Mouse (Mus musculus) thymus, adult 2 months (tissue): ENCODE measurements around the gene Foxa1. TPM values are rescaled to one million over a fixed set of nuclear protein-coding genes. Genes with fewer than 3 reads are reported as not detected.

Source experiments
- DNase-seq: peaks from one replicate; pipeline ENCODE4 v3.0.0; 2021
- H3K27ac ChIP-seq: fragments of 200-500 bp; 2 replicates; pipeline ENCODE4 v1.5.1; 2012; ENCODE audit warnings: low read length, control low read depth; ENCODE audit not compliant: control insufficient read depth, insufficient read depth
- H3K27me3 ChIP-seq: fragments of 200-500 bp; 2 replicates; pipeline ENCODE4 v1.6.1; 2012; ENCODE audit warnings: mild to moderate bottlenecking, low read length, moderate library complexity, mixed read lengths; ENCODE audit not compliant: control insufficient read depth, insufficient read depth
- H3K36me3 ChIP-seq: fragments of 200-500 bp; 2 replicates; pipeline ENCODE4 v1.6.1; 2012; ENCODE audit warnings: mild to moderate bottlenecking, low read length, moderate library complexity; ENCODE audit not compliant: control insufficient read depth, insufficient read depth
- H3K4me1 ChIP-seq: fragments of 200-500 bp; replicated peaks from 2 replicates; pipeline ENCODE4 v1.6.1; 2012; ENCODE audit warnings: low read length; ENCODE audit not compliant: control insufficient read depth, insufficient read depth
- H3K4me3 ChIP-seq: fragments of 200-500 bp; 2 replicates; pipeline ENCODE4 v1.5.1; 2012; ENCODE audit warnings: mild to moderate bottlenecking, low read length, control low read depth, moderate library complexity; ENCODE audit not compliant: control insufficient read depth, insufficient read depth
- CTCF ChIP-seq: fragments of 200-500 bp; IDR thresholded peaks from 2 replicates; pipeline ENCODE4 v1.5.1; 2012; ENCODE audit warnings: mild to moderate bottlenecking, control low read depth, low read length, moderate library complexity, borderline replicate concordance; ENCODE audit not compliant: control insufficient read depth, poor library complexity, insufficient read depth; ENCODE audit errors: extremely low read depth
- POLR2A ChIP-seq: fragments of 200-500 bp; IDR thresholded peaks from 2 replicates; pipeline ENCODE4 v1.6.1; 2012; ENCODE audit warnings: mild to moderate bottlenecking, low read length, control low read depth, moderate library complexity; ENCODE audit not compliant: control insufficient read depth, poor library complexity, insufficient read depth; ENCODE audit errors: extremely low read depth
- WGBS: fragments of 180-500 bp; shearing (Covaris S2); methylation state at CpG from one replicate; pipeline ENCODE4 v1.1.7; 2018; 5-methylcytosine and 5-hydroxymethylcytosine counted together
- polyA plus RNA-seq: library from polyadenylated mRNA; depleted of rRNA; stranded (reverse); fragments of >200 nt; gene quantifications from 2 replicates; pipeline ENCODE4 v1.2.3, GENCODE M21; 2012

Gene Foxa1
- polyA plus RNA-seq, 1 experiment: 1.5 TPM

- no peak overlapping the region for H3K4me3 ChIP-seq
- no peak for DNase-seq
- no peaks in the 10 kb centered on the region for H3K36me3 ChIP-seq
- H3K27ac ChIP-seq: no peak overlapping the region
- TF ChIP-seq POLR2A: no peak
- TF ChIP-seq CTCF: no peak
- H3K27me3 ChIP-seq: peaks cover 24% of the 10 kb centered on the region; the same call in 1 of the 2 replicates
- H3K4me1 ChIP-seq: peaks cover 5% of the 10 kb centered on the region
- WGBS: 17% methylated on average over 6 of the region's 6 CpGs
Measured at GRCm38 (mm10) chr12:57541118-57541517, 5.6 kb downstream of the Foxa1 start.

GRCm38 (mm10) chr12:57539551-57539985, 7.1 kb downstream of the Foxa1 start:
- peaks cover 28% of the 10 kb centered on the region for H3K27me3 ChIP-seq
- no peak overlapping the region for H3K27ac ChIP-seq
- TF ChIP-seq POLR2A (no peak), CTCF (no peak)
- H3K4me3 ChIP-seq: no peak overlapping the region
- WGBS: 4% methylated on average over 10 of the region's 10 CpGs
- H3K4me1 ChIP-seq: no peaks in the 10 kb centered on the region
- no peak for DNase-seq
- no peaks in the 10 kb centered on the region for H3K36me3 ChIP-seq

- Histone ChIP-seq H3K27ac (no peak overlapping the region), H3K4me3 (no peak overlapping the region)
Measured at GRCm38 (mm10) chr12:57538588-57539550, 7.8 kb downstream of the Foxa1 start.

GRCm38 (mm10) chr12:57537791-57538587, 8.7 kb downstream of the Foxa1 start:
- no peaks in the 10 kb centered on the region for H3K36me3 ChIP-seq
- H3K27me3 ChIP-seq: peaks cover 27% of the 10 kb centered on the region
- no peak overlapping the region for H3K4me3 ChIP-seq
- 6% methylated on average over 21 of the region's 21 CpGs for WGBS
- H3K4me1 ChIP-seq: no peaks in the 10 kb centered on the region
- no peak for TF ChIP-seq POLR2A
- no peak for TF ChIP-seq CTCF
- DNase-seq: no peak
- no peak overlapping the region for H3K27ac ChIP-seq

More at GRCm38 (mm10) chr12:57538588-57539550, 7.8 kb downstream of the Foxa1 start:
- WGBS: 3% methylated on average over 63 of the region's 63 CpGs
- Histone ChIP-seq H3K4me1 (no peaks in the 10 kb centered on the region), H3K27me3 (peaks cover 28% of the 10 kb centered on the region), H3K36me3 (no peaks in the 10 kb centered on the region)
- no peak for DNase-seq
- TF ChIP-seq CTCF: no peak

GRCm38 (mm10) chr12:57536909-57537670, 9.6 kb downstream of the Foxa1 start:
- no peaks in the 10 kb centered on the region for H3K36me3 ChIP-seq
- WGBS: 16% methylated on average over 11 of the region's 11 CpGs
- H3K4me1 ChIP-seq: no peaks in the 10 kb centered on the region

More at GRCm38 (mm10) chr12:57536909-57537670, 9.6 kb downstream of the Foxa1 start:
- no peak overlapping the region for H3K4me3 ChIP-seq
- TF ChIP-seq CTCF (no peak), POLR2A (no peak)
- H3K27ac ChIP-seq: no peak overlapping the region
- no peak for DNase-seq
- peaks cover 23% of the 10 kb centered on the region for H3K27me3 ChIP-seq
